Mouse (Mus musculus) small intestine, adult 2 months (tissue): ENCODE measurements around the gene Klk1b3.

Experiments
- CTCF ChIP-seq: fragments of 200-500 bp; IDR thresholded peaks from 2 replicates; pipeline ENCODE4 v1.5.1; 2012; ENCODE audit warnings: low read depth, mild to moderate bottlenecking, control low read depth, inconsistent platforms, low read length, moderate library complexity, mixed read lengths; ENCODE audit not compliant: insufficient replicate concordance, insufficient read length; ENCODE audit errors: extremely low read depth
- POLR2A ChIP-seq: fragments of 200-500 bp; IDR thresholded peaks from 2 replicates; pipeline ENCODE4 v1.6.1; 2012; ENCODE audit warnings: low read depth, mild to moderate bottlenecking, control low read depth, inconsistent platforms, low read length, moderate library complexity

- no peak for TF ChIP-seq POLR2A
- no peak for TF ChIP-seq CTCF
Observed at GRCm38 (mm10) chr7:44241163-44241562, 43.2 kb downstream of the Klk1b3 start.
